Mouse (Mus musculus) natural killer cell, adult 2 months (primary cell): ENCODE data around the gene Nedd1.

ENCODE experiments used
- DNase-seq, 2 experiments: peaks; one replicate each; pipeline ENCODE4 v3.0.0; 2022; ENCODE audit warnings: low spot score in 2 of 2

The Nedd1 gene

GRCm38 (mm10) chr10:92721771-92722619 lies at the start of gene Nedd1:
Gene Nedd1 (minus strand): TSS chr10:92722420.
- DNase-seq: peak; percentile 91 to 93

GRCm38 (mm10) chr10:92754359-92754758 lies 32.1 kb upstream of the Nedd1 start:
- no peak for DNase-seq

- DNase-seq: no peak
Observed at GRCm38 (mm10) chr10:92730339-92730738, 8.1 kb upstream of the Nedd1 start.

- no peak for DNase-seq
Observed at GRCm38 (mm10) chr10:92728723-92729122, 6.5 kb upstream of the Nedd1 start.

GRCm38 (mm10) chr10:92722620-92722988 lies 384 bp upstream of the Nedd1 start:
- DNase-seq: no peak

GRCm38 (mm10) chr10:92699032-92699431 lies 23.2 kb downstream of the Nedd1 start:
- DNase-seq: no peak

- no peak for DNase-seq
Observed at GRCm38 (mm10) chr10:92675056-92675455, 47.2 kb downstream of the Nedd1 start.

- DNase-seq: no peak
Observed at GRCm38 (mm10) chr10:92671906-92672305, 50.3 kb downstream of the Nedd1 start.

- DNase-seq: no peak
Observed at GRCm38 (mm10) chr10:92665287-92665686, 56.9 kb downstream of the Nedd1 start.

- no peak for DNase-seq
Observed at GRCm38 (mm10) chr10:92653266-92653665, 69.0 kb downstream of the Nedd1 start.

- no peak for DNase-seq
Observed at GRCm38 (mm10) chr10:92652399-92652920, 69.8 kb downstream of the Nedd1 start.

- no peak for DNase-seq
Observed at GRCm38 (mm10) chr10:92651266-92651665, 71.0 kb downstream of the Nedd1 start.

GRCm38 (mm10) chr10:92649096-92649495 lies 73.1 kb downstream of the Nedd1 start:
- no peak for DNase-seq

- no peak for DNase-seq
Observed at GRCm38 (mm10) chr10:92647691-92648090, 74.5 kb downstream of the Nedd1 start.

GRCm38 (mm10) chr10:92643995-92644394 lies 78.2 kb downstream of the Nedd1 start:
- DNase-seq: no peak

- DNase-seq: no peak
Observed at GRCm38 (mm10) chr10:92641032-92641431, 81.2 kb downstream of the Nedd1 start.
